Mouse (Mus musculus): ENCODE results near the gene Rps19.

DNA sequence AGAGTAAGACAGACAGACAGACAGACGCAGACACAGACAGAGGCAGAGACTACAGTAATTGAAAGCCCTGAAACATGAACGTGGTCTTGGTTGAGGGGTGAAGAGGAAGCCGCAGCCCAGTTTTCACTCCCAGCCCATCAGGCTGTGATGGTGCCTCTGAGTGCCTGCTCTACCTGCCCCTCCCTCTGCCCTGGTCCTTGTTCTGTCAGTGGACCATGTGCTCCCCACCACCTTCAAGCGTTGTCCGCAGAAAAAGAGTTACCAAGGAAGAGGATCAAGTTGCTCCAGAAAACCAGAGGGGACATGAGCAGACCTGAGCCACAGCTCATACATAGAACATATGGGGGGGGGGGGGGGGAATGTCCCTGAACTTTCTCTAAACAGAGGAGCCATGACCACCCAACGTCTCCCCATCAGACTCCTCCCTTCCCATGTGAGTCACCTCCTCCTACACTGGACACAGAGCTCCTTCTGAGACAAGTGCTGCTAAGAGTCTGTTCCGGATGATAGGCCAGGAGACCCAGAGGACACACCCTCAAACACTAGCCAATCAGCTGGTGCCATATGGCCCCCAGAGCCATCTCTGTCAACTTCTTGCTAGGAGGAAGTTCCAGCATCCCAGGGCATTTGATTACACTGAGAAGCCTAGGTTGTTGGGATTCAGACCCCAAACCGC, 31.5 kb upstream of the Rps19 start:
- TF ChIP-seq CTCF (IDR thresholded peaks at IDR 0.05; ENCODE audit: insufficient read depth, low read length) (no peak), POLR2A (IDR thresholded peaks at IDR 0.05; ENCODE audit: borderline replicate concordance, extremely low read depth, low read depth, low read length) (no peak)

Data from lung, adult 2 months (tissue).